Mouse (Mus musculus): ENCODE measurements around the gene Ppia. TPM values are rescaled to one million over a fixed set of nuclear protein-coding genes. Genes with fewer than 3 reads are reported as not detected.

Ppia gene
- polyA plus RNA-seq, 1 experiment from 2014 or later = 2,332 TPM

DNA sequence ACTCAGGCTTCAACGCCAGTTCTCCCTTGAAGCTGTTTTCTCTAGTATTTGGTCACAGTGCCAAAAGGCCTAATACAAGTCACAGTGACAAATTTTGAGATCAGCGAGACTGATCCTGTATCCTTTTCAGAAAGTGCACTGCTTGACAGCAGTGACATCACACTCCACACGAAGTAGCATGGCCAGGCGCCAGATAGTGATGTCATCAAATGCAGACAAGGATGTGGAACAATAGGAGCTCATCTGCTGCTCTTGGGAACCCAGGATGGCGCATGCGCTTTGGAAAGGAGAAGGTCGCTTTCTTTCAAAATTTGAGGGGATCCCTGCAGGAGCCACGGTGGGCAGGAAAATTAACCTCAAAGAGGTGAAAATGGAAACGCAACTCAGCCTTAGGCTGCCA is 42.5 kb upstream of the Ppia start:
- no peak overlapping the region for H3K9ac ChIP-seq (replicated peaks)
- H3K4me1 ChIP-seq (ENCODE audit: insufficient read depth) = no peaks in the 10 kb centered on the region
- H3K27ac ChIP-seq (ENCODE audit: low read depth) = no peak overlapping the region
- no peak overlapping the region for H3K4me2 ChIP-seq (ENCODE audit: low read depth, low read length)
- no peaks in the 10 kb centered on the region for H3K9me3 ChIP-seq (ENCODE audit: low read length)
- H3K27me3 ChIP-seq (ENCODE audit: insufficient read depth, low read length) = no peaks in the 10 kb centered on the region
- DNase-seq (no peak), ATAC-seq (no peak)
- H3K36me3 ChIP-seq (replicated peaks; ENCODE audit: insufficient read depth, low read length) = no peaks in the 10 kb centered on the region
- no peak overlapping the region for H3K4me3 ChIP-seq (ENCODE audit: low read depth, low read length)
- TF ChIP-seq EP300 (IDR thresholded peaks at IDR 0.05; ENCODE audit: low read depth) (no peak), CTCF (IDR thresholded peaks at IDR 0.05; ENCODE audit: low read depth) (no peak)
- 86% methylated on average over 9 of the region's 9 CpGs for WGBS (ENCODE audit: insufficient replicate concordance)

DNA sequence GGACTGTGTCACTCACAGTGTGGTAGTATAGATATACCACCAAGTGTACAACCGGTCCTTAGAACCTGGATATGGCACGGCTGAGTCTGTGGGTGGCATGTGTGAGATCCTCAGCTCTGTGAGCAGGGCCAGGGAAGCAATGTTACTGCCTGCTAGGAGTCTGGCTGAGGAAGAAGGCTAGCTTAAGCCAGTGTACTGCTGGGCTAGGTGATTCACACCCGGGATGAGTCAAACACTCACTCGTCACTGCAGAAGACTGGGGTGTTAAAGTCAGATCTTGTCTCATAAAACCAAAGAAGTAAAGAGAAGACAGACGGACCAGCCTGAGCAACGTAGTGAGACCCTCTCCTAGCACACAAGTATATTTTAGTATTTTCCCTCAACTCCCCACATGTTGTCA is 34.3 kb upstream of the Ppia start:
- 77% methylated on average over 6 of the region's 6 CpGs for WGBS (ENCODE audit: insufficient replicate concordance)
- Histone ChIP-seq H3K27me3 (ENCODE audit: insufficient read depth, low read length) (no peaks in the 10 kb centered on the region), H3K4me1 (ENCODE audit: insufficient read depth) (no peaks in the 10 kb centered on the region), H3K9me3 (ENCODE audit: low read length) (no peaks in the 10 kb centered on the region), H3K4me2 (ENCODE audit: low read depth, low read length) (no peak overlapping the region), H3K4me3 (ENCODE audit: low read depth, low read length) (no peak overlapping the region), H3K36me3 (replicated peaks; ENCODE audit: insufficient read depth, low read length) (no peaks in the 10 kb centered on the region), H3K9ac (replicated peaks) (no peak overlapping the region), H3K27ac (ENCODE audit: low read depth) (no peak overlapping the region)
- DNase-seq = no peak
- TF ChIP-seq CTCF (IDR thresholded peaks at IDR 0.05; ENCODE audit: low read depth) = no peak
- TF ChIP-seq EP300 (IDR thresholded peaks at IDR 0.05; ENCODE audit: low read depth) = no peak
- no peak for ATAC-seq

DNA sequence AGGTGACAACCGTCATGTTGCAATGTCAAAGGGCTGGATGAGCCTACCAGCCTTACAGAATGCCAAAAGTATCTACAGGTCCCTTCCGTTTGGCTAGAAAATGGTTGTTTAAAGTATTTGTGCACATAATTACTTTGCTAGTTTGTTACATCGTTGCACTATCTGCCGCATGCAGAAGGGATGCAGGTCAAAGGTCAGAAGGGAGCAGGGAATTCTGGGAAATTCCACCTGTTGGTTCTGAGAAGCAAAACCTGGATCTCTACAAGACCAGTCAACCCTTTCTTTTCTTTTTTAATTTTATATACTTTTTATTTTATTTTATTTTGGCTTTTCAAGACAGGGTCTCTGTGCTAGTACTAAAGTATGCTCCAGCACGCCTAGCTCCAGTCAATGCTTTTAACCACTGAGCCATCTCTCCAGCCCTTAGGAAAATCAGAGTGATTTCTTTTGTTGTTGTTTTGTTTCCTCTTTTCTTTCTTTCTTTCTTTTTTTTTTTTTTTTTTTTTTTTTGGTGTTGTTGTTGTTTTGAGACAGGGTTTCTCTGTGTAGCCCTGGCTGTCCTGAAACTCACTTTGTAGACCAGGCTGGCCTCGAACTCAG is 27.0 kb upstream of the Ppia start:
- TF ChIP-seq CTCF (IDR thresholded peaks at IDR 0.05; ENCODE audit: low read depth) (no peak), EP300 (IDR thresholded peaks at IDR 0.05; ENCODE audit: low read depth) (no peak)
- H3K27me3 ChIP-seq (ENCODE audit: insufficient read depth, low read length) = no peaks in the 10 kb centered on the region
- 0 out of 2 replicates have a peak overlapping the region, but pooled peaks have one; percentile 82 for H3K4me3 ChIP-seq (ENCODE audit: low read depth, low read length)
- peaks cover 3% of the 10 kb centered on the region; the same call in 1 of the 2 replicates for H3K36me3 ChIP-seq (replicated peaks; ENCODE audit: insufficient read depth, low read length)
- peak overlapping the region; percentile 93 for H3K9ac ChIP-seq (replicated peaks)
- H3K4me1 ChIP-seq (ENCODE audit: insufficient read depth) = peaks cover 22% of the 10 kb centered on the region
- ATAC-seq (no peak), DNase-seq (no peak)
- peak overlapping the region; percentile 96 for H3K27ac ChIP-seq (ENCODE audit: low read depth)
- H3K4me2 ChIP-seq (ENCODE audit: low read depth, low read length) = peak overlapping the region; percentile 99; the same call in 1 of the 2 replicates
- no peaks in the 10 kb centered on the region for H3K9me3 ChIP-seq (ENCODE audit: low read length)
- 82% methylated on average over 6 of the region's 6 CpGs for WGBS (ENCODE audit: insufficient replicate concordance)

DNA sequence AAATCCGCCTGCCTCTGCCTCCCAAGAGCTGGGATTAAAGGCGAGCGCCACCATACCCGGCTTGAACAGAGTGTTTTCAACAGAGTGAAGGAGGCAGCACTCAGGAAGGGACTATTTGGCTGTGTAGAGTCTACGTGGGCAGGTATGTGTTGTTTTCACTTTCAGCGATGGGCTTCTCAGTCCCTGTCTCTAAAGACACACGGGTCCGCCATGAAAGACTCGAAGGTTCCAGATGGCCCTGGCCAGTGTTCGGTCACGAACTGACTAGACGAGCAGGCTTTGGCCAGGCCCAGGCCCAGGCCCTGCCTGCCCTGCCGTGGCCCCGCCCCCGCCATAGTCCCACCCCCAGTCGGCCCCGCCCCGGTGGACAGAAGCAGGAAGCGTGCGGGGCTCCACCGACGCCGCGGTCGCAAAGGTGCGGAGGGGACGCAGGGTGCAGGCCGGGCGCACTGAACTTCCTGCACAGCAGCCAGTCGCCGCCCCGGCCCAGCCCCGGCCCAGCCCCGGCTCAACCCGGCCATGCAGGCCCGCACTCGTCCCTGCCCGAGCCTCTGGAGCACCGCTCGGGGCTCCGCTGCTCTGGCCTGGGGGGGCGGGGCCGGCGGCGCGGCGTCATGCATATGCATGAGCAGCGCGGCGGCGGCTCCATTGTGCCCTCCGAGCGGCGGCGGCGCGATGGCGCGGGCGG is 26.4 kb upstream of the Ppia start, which contains the start of gene Zmiz2:
Gene Zmiz2, plus strand, starts transcription at position 349 of the 688 bp plus-strand sequence.
- peak within 1 kb of the TSS; percentile 99 for H3K4me2 ChIP-seq (ENCODE audit: low read depth, low read length)
- 9% methylated on average over 32 of the region's 60 CpGs for WGBS (ENCODE audit: insufficient replicate concordance)
- peak within 1 kb of the TSS; percentile 96 for H3K27ac ChIP-seq (ENCODE audit: low read depth)
- peak within 1 kb of the TSS; percentile 82 for H3K4me3 ChIP-seq (ENCODE audit: low read depth, low read length)
- H3K9ac ChIP-seq (replicated peaks) = peak within 1 kb of the TSS; percentile 93
- H3K27me3 ChIP-seq (ENCODE audit: insufficient read depth, low read length) = no peaks in the 10 kb centered on the region
- H3K9me3 ChIP-seq (ENCODE audit: low read length) = no peaks in the 10 kb centered on the region
- DNase-seq (peak; percentile 96), ATAC-seq (peak; percentile 98)
- H3K36me3 ChIP-seq (replicated peaks; ENCODE audit: insufficient read depth, low read length) = peaks cover 4% of the 10 kb centered on the region
- no peak for TF ChIP-seq CTCF (IDR thresholded peaks at IDR 0.05; ENCODE audit: low read depth)
- no peak for TF ChIP-seq EP300 (IDR thresholded peaks at IDR 0.05; ENCODE audit: low read depth)
- H3K4me1 ChIP-seq (ENCODE audit: insufficient read depth) = peaks cover 22% of the 10 kb centered on the region

DNA sequence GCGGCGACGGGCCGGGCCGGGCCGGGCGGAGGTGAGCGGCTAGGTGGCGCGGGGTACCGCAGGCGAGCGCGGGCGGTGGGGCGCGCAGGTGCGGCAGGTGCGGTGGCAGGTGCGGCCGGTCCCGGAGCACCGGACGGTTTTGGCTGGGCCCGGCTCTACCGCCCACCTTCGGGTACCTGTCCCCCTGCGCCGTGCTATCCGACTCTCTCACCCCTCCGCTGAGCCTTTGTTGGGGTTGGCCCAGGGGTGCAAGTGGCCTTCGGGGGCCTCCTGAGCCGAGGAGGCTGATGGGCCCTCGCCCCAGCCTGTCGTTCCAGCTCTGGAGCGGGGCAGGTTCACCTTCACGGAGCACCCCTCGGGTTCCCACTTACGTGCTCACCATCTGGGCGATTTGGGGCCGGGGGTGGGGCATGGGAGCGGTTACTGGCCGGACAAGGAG is 25.7 kb upstream of the Ppia start:
- TF ChIP-seq CTCF (IDR thresholded peaks at IDR 0.05; ENCODE audit: low read depth) (no peak), EP300 (IDR thresholded peaks at IDR 0.05; ENCODE audit: low read depth) (no peak)
- DNase-seq = peak; percentile 56
- Histone ChIP-seq H3K27me3 (ENCODE audit: insufficient read depth, low read length) (no peaks in the 10 kb centered on the region), H3K9me3 (ENCODE audit: low read length) (no peaks in the 10 kb centered on the region), H3K4me2 (ENCODE audit: low read depth, low read length) (peak overlapping the region; percentile 99), H3K27ac (ENCODE audit: low read depth) (peak overlapping the region; percentile 96), H3K4me1 (ENCODE audit: insufficient read depth) (peaks cover 22% of the 10 kb centered on the region), H3K36me3 (replicated peaks; ENCODE audit: insufficient read depth, low read length) (peaks cover 7% of the 10 kb centered on the region), H3K9ac (replicated peaks) (peak overlapping the region; percentile 93), H3K4me3 (ENCODE audit: low read depth, low read length) (peak overlapping the region; percentile 82)
- under 1% methylated on average over 33 of the region's 43 CpGs for WGBS (ENCODE audit: insufficient replicate concordance)
- ATAC-seq = peak; percentile 6

DNA sequence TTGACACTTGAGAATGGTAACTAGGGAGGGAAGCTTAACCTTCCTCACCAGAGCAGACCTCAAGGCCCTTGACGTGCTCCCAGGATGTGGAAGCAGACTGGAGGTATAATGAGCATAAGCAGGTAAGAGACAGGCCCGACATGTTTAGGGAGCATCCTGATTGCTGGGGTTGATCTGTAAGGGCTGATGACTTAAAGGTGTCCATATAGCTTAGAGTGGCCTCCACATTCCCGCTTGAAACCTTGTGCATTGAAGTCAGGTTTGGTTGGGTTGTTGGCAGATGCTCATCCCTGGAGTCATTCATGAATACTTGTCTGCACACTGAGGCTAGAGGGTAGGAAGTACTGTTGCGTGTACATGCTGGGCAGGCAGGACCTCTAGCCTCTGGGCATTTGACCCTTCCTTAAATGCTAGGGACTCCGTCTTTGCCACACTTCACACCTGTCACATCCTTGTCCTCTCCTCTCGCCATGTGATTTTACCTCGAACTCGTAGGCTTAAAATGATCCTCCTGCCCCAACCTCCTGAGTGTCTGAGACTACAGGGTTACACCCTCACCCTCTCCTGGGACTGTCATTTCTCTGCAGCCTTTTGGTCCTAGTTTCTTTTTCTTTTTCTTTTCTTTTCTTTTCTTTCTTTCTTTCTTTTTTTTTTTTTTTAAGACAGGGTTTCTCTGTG is 24.7 kb upstream of the Ppia start:
- peak overlapping the region; percentile 99 for H3K4me2 ChIP-seq (ENCODE audit: low read depth, low read length)
- peaks cover 8% of the 10 kb centered on the region for H3K36me3 ChIP-seq (replicated peaks; ENCODE audit: insufficient read depth, low read length)
- H3K27ac ChIP-seq (ENCODE audit: low read depth) = no peak overlapping the region
- H3K9me3 ChIP-seq (ENCODE audit: low read length) = no peaks in the 10 kb centered on the region
- H3K4me1 ChIP-seq (ENCODE audit: insufficient read depth) = peaks cover 22% of the 10 kb centered on the region
- 84% methylated on average over 8 of the region's 8 CpGs for whole genome bisulfite sequencing (ENCODE audit: insufficient replicate concordance)
- DNase-seq (no peak), ATAC-seq (no peak)
- peak overlapping the region; percentile 93 for H3K9ac ChIP-seq (replicated peaks)
- no peaks in the 10 kb centered on the region for H3K27me3 ChIP-seq (ENCODE audit: insufficient read depth, low read length)
- H3K4me3 ChIP-seq (ENCODE audit: low read depth, low read length) = peak overlapping the region; percentile 82
- TF ChIP-seq EP300 (IDR thresholded peaks at IDR 0.05; ENCODE audit: low read depth) (no peak), CTCF (IDR thresholded peaks at IDR 0.05; ENCODE audit: low read depth) (no peak)

Data from liver, postnatal 0 days (tissue).